Mouse (Mus musculus): ENCODE data around the gene S100a1. TPM values are rescaled to one million over a fixed set of nuclear protein-coding genes. Genes with fewer than 3 reads are reported as not detected.

The S100a1 gene
- total RNA-seq (2021) = 100 to 1,000 TPM in 1 of 2 experiments, 10 to 100 TPM in 1; 92.6 to 106 TPM

DNA sequence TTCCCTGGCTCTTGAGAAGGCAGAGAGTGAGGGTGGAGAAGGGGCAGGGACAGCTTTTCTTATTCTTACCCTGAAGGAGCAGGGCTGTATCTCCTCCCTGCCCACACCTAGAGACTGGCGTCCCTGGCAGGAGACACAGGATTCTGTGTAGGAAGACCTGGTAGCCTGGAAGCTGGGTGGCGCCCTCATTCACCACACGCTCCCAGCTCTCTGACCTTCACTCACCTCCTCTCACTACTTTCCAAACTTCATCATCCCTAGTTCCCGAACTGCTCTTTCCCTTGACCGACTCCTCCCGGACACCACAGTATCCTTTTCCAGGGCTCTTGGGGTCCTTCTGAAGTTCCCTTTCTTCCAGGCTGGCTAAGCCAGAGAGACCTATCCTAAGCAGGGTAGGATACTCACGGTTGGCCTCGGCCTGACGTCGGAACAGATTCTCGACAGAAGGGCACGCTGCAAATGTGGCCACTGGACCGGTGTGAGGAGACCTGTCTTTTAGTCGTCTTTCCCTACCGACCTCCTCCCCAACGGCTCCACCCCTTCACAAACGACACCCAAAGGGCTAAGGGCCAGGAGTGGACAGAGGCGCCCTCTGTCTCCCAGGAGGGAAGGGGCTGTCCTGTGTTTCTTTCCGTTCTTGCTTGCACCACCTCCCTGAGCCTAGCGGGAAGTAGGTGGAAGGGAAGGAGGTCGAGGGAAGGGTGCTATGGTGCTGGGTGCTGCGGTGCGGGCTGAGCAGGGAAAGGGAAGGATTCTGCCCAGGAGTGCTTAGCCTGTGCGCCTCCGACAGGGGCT is at the start of gene S100a1, which contains the start of gene S100a13:
TSS of gene S100a1 (minus strand) at position 597 of the 795 bp plus-strand sequence.
TSS of gene S100a13 (plus strand) at position 640 of the 795 bp plus-strand sequence.
- DNase-seq (ENCODE audit: extremely low spot score in 1 of 2, low spot score in 1 of 2) = no peak

DNA sequence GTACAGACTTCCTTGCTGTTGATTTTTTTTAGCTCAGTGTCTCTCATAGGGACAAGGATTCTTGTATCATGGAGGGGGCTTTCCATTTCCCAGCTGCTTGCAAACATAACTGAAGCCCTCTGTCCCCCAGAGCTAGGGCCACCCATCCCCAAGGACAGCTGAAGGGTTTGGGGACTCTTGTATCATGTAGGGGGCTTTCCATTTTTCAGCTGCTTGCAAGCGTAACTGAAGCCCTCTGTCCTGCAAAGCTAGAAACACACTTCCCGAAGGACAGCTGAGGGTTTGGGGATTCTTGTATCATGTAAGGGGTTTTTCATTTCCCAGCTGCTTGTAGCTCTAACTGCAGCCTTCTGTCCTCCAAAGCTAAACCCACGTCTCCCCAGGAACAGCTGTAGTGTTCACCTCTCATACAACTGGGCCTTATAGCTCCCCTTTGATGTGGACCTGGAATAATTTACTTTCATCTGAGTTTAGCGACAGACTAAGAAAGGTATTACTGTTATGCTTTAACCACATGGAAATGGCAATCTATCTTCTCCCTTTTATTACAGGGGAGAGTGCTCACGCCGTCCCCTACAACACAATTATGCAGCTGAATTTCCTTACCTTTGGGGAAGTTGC is 45.9 kb upstream of the S100a1 start, which contains the start of gene S100a3:
TSS of gene S100a3 (plus strand) at position 571 of the 621 bp plus-strand sequence.
- no peak for DNase-seq (ENCODE audit: extremely low spot score in 1 of 2, low spot score in 1 of 2)

DNA sequence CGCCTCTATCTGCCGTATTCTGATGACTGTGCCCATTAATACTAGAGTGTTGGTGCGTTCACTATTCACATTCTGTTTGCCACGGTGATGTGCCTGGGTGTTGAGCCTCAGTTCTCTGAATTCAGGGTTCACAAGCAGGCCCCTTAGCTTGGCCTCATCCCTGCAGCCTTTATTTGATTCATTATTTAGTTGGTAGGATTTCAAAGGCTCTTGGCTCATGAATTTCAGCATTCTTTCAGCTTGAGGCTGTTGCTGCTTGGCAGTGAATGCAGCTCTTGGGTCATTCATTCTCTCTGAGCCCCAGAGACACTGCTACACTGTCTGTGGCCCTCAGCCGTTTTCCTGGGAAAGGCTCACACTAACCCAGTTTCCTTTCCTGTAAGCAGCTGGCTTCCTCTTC is 41.8 kb upstream of the S100a1 start:
- DNase-seq (ENCODE audit: extremely low spot score in 1 of 2, low spot score in 1 of 2) = no peak

GRCm38 (mm10) chr3:90552231-90552630 is 38.0 kb upstream of the S100a1 start:
- DNase-seq (ENCODE audit: extremely low spot score in 1 of 2, low spot score in 1 of 2) = no peak

- DNase-seq (ENCODE audit: extremely low spot score in 1 of 2, low spot score in 1 of 2) = no peak
Observed at GRCm38 (mm10) chr3:90550421-90550790, 36.2 kb upstream of the S100a1 start.

GRCm38 (mm10) chr3:90549676-90550420 is 35.7 kb upstream of the S100a1 start:
- DNase-seq (ENCODE audit: extremely low spot score in 1 of 2, low spot score in 1 of 2) = no peak

- no peak for DNase-seq (ENCODE audit: extremely low spot score in 1 of 2, low spot score in 1 of 2)
Observed at GRCm38 (mm10) chr3:90540904-90541303, 26.7 kb upstream of the S100a1 start.

GRCm38 (mm10) chr3:90537905-90538296 is 23.7 kb upstream of the S100a1 start:
- no peak for DNase-seq (ENCODE audit: extremely low spot score in 1 of 2, low spot score in 1 of 2)

DNA sequence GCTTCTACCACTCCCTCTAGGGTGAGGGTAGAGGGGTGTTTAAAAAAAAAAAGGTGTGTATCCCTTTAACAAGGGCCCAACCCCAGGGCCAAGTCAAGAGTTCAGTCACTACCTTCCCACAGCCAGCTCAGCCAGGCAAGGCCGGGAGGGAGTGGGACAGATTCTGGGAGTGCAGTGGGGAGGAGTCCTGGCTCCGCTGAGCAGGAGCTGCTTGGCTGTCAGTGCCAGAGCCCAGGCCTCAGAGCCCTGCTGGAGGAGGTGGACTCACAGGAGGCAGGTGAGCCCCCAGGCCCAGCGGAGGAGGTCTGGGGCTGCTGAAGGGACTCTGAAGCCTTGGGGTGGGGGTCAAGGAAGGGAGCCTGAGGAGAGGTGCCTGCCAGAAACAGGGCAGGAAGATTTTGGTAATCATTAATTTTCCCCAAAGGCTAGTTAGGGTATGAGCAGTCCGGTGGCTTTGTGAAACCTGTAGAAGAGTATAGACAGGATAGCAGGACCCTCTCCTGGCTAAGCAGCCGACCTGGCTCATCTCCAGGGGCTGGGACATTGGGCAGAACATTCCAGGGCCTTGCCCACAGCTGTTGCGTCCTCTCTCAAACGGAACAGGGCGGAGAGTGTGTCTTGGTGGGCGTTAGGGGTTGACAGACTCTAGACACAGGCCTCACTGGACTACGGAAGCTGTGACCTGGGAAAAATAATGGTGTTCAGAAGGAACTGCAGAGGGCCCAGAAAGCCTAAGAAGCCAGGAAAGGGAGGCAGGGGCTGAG is 23.1 kb upstream of the S100a1 start, which contains the start of gene S100a16:
TSS of gene S100a16 (plus strand) at position 114 of the 764 bp plus-strand sequence.
- DNase-seq (ENCODE audit: extremely low spot score in 1 of 2, low spot score in 1 of 2) = peak in 1 of 2 experiments; percentile 37

DNA sequence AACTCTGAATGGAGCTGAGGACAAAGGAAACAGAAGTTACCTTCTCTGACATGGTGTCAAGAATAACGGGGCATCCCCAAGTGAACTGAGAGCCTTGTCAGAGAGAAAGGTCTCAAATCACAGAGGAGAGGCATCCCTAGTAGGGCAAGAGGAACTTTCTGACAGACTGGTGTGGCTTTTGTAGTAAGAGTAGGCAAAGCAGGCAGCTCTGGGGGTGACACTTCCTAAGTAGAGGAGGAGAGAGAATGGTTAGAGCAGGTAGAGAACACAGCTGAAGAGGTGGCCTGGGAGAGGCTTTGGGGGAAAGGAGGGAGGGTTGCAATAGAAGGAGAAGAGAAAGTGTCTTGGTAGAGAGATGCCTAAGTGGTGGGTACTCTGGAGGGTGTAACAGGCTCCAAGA is 21.3 kb upstream of the S100a1 start:
- DNase-seq (ENCODE audit: extremely low spot score in 1 of 2, low spot score in 1 of 2) = no peak

- no peak for DNase-seq (ENCODE audit: extremely low spot score in 1 of 2, low spot score in 1 of 2)
Observed at GRCm38 (mm10) chr3:90531713-90532112, 17.5 kb upstream of the S100a1 start.

DNA sequence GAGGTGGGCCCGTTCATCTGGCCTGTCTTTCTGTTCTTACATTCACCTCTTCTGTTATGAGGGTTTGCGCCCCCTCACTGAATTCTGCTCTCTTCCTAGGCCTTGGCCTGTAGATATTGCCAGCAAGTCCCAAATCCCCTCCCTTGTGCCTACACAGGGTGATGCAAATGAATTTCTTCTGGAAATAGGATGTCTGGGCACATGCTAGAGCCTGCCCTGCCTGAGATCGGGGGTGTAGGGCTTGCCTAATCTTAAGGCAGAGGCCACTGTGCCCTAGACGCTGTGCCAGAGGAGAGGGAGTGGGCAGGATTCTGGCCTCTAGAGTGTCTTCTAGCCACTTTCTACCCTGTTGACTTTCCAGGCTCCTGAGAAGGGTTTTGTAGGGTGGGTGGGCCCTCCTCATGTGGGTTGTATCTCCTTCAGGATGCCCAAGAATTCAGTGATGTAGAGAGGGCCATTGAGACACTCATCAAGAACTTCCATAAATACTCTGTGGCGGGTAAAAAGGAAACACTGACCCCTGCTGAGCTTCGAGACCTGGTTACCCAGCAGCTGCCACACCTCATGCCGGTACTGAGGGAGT is 13.2 kb upstream of the S100a1 start:
- DNase-seq (ENCODE audit: extremely low spot score in 1 of 2, low spot score in 1 of 2) = no peak

GRCm38 (mm10) chr3:90526580-90526979 is 12.4 kb upstream of the S100a1 start, which contains the start of gene S100a14:
Gene S100a14 (plus strand): TSS chr3:90526856.
- DNase-seq (ENCODE audit: extremely low spot score in 1 of 2, low spot score in 1 of 2) = no peak

GRCm38 (mm10) chr3:90526076-90526475 is 11.9 kb upstream of the S100a1 start:
- DNase-seq (ENCODE audit: extremely low spot score in 1 of 2, low spot score in 1 of 2) = no peak

GRCm38 (mm10) chr3:90525421-90525820 is 11.2 kb upstream of the S100a1 start:
- DNase-seq (ENCODE audit: extremely low spot score in 1 of 2, low spot score in 1 of 2) = no peak

DNA sequence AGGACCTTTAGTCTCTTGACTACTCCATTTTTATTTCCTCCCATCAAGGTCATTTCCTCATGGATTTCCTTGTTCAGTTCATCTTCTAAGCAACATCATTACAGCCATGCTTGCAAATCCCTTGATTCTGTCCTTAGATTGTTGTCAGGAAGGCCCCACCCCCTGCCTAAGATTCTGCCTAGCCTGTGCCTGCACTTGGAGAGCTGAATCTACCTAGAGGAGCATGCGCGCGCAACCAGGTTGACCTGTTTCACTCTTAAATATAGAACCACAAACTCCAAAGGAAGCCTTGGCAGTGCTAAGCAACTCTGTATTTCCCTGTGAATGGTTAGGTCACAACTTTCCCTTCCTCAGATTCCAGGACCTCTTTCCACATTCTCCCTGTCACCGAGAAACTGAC is 3.5 kb upstream of the S100a1 start:
- no peak for DNase-seq (ENCODE audit: extremely low spot score in 1 of 2, low spot score in 1 of 2)

GRCm38 (mm10) chr3:90515789-90516188 is 1.6 kb upstream of the S100a1 start:
- no peak for DNase-seq (ENCODE audit: extremely low spot score in 1 of 2, low spot score in 1 of 2)

- no peak for DNase-seq (ENCODE audit: extremely low spot score in 1 of 2, low spot score in 1 of 2)
Observed at GRCm38 (mm10) chr3:90515242-90515641, 1.1 kb upstream of the S100a1 start.

DNA sequence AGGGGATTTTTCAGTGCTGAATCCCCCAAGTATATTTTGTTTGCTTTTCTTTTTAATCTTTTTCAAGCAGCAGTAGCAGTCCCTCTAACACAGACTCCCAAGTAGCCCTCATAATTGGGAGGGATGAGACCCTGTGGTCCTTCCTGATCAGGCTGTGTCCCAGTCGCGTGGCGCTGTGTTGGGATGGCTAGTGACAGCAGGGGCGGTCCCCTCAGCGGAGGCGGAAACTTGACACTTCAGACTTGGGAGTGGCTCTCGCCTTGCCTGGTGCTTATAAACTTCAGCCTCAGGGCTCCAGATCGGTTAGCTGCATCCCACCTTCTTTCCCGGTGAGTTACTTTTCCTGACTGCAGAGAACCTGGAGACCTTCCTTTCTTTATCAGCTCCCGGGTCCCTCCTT is 499 bp upstream of the S100a1 start:
- DNase-seq (ENCODE audit: extremely low spot score in 1 of 2, low spot score in 1 of 2) = no peak

Measured in layer of hippocampus, postnatal 25 days (tissue).